Mouse (Mus musculus) small intestine, adult 2 months (tissue): ENCODE data around the gene Mcm10. TPM values are rescaled to one million over a fixed set of nuclear protein-coding genes. Genes with fewer than 3 reads are reported as not detected.

ENCODE experiments used
- H3K27ac ChIP-seq: fragments of 200-500 bp; 2 replicates; pipeline ENCODE4 v1.5.1; 2012; ENCODE audit warnings: low read depth, low read length, control low read depth, inconsistent platforms; ENCODE audit not compliant: insufficient read depth
- H3K27me3 ChIP-seq: fragments of 200-500 bp; 2 replicates; pipeline ENCODE4 v1.6.1; 2012; ENCODE audit warnings: mild to moderate bottlenecking, moderate library complexity, low read length, inconsistent platforms; ENCODE audit not compliant: control insufficient read depth, insufficient read depth
- H3K36me3 ChIP-seq: fragments of 200-500 bp; 2 replicates; pipeline ENCODE4 v1.6.1; 2012; ENCODE audit warnings: mild to moderate bottlenecking, low read length, control low read depth, inconsistent platforms; ENCODE audit not compliant: control insufficient read depth, insufficient read depth
- H3K4me1 ChIP-seq: fragments of 200-500 bp; 2 replicates; pipeline ENCODE4 v1.6.1; 2012; ENCODE audit warnings: low read length, inconsistent platforms, mixed read lengths; ENCODE audit not compliant: control insufficient read depth, insufficient read depth, insufficient read length
- H3K4me3 ChIP-seq: fragments of 200-500 bp; 2 replicates; pipeline ENCODE4 v1.5.1; 2012; ENCODE audit warnings: low read depth, mild to moderate bottlenecking, control low read depth, inconsistent platforms, low read length, moderate library complexity
- CTCF ChIP-seq: fragments of 200-500 bp; IDR thresholded peaks from 2 replicates; pipeline ENCODE4 v1.5.1; 2012; ENCODE audit warnings: low read depth, mild to moderate bottlenecking, control low read depth, inconsistent platforms, low read length, moderate library complexity, mixed read lengths; ENCODE audit not compliant: insufficient replicate concordance, insufficient read length; ENCODE audit errors: extremely low read depth
- POLR2A ChIP-seq: fragments of 200-500 bp; IDR thresholded peaks from 2 replicates; pipeline ENCODE4 v1.6.1; 2012; ENCODE audit warnings: low read depth, mild to moderate bottlenecking, control low read depth, inconsistent platforms, low read length, moderate library complexity
- WGBS: fragments of 180-500 bp; shearing (Covaris S2); methylation state at CpG from one replicate; pipeline ENCODE4 v1.1.7; 2018; 5-methylcytosine and 5-hydroxymethylcytosine counted together
- polyA plus RNA-seq: library from polyadenylated mRNA; depleted of rRNA; stranded (reverse); fragments of >200 nt; gene quantifications from 2 replicates; pipeline ENCODE4 v1.2.3, GENCODE M21; 2012

Mcm10 gene
- polyA plus RNA-seq, 1 experiment, result 9.1 TPM

- no peak overlapping the region for H3K4me3 ChIP-seq
- WGBS, result 64% methylated on average over 3 of the region's 3 CpGs
- peaks cover 15% of the 10 kb centered on the region for H3K4me1 ChIP-seq
- TF ChIP-seq CTCF (no peak), POLR2A (no peak)
- no peak overlapping the region for H3K27ac ChIP-seq
- H3K36me3 ChIP-seq, result peaks cover 25% of the 10 kb centered on the region
- H3K27me3 ChIP-seq, result no peaks in the 10 kb centered on the region
These were observed 13.7 kb downstream of the Mcm10 start for GRCm38 (mm10) chr2:4998905-4999304.

- peak overlapping the region; percentile 23; the same call in 1 of the 2 replicates for H3K27ac ChIP-seq
- H3K27me3 ChIP-seq, result no peaks in the 10 kb centered on the region
- peaks cover 34% of the 10 kb centered on the region for H3K36me3 ChIP-seq
- H3K4me1 ChIP-seq, result peaks cover 7% of the 10 kb centered on the region; the same call in 1 of the 2 replicates
- 38% methylated on average over 6 of the region's 6 CpGs for WGBS
- H3K4me3 ChIP-seq, result no peak overlapping the region
- TF ChIP-seq POLR2A (no peak), CTCF (no peak)
These were observed 16.2 kb downstream of the Mcm10 start for GRCm38 (mm10) chr2:4996421-4996824.

GRCm38 (mm10) chr2:4995646-4996045 is 16.9 kb downstream of the Mcm10 start:
- Histone ChIP-seq H3K4me3 (no peak overlapping the region), H3K27ac (no peak overlapping the region)
- WGBS, result 90% methylated on average over 11 of the region's 11 CpGs

GRCm38 (mm10) chr2:4994436-4994835 is 18.2 kb downstream of the Mcm10 start:
- 96% methylated on average over 4 of the region's 4 CpGs for WGBS
- no peaks in the 10 kb centered on the region for H3K27me3 ChIP-seq
- H3K4me3 ChIP-seq, result no peak overlapping the region
- TF ChIP-seq POLR2A (no peak), CTCF (no peak)
- peaks cover 25% of the 10 kb centered on the region for H3K36me3 ChIP-seq
- H3K4me1 ChIP-seq, result peaks cover 7% of the 10 kb centered on the region; the same call in 1 of the 2 replicates
- H3K27ac ChIP-seq, result no peak overlapping the region

More at GRCm38 (mm10) chr2:4995646-4996045, 16.9 kb downstream of the Mcm10 start:
- peaks cover 7% of the 10 kb centered on the region; the same call in 1 of the 2 replicates for H3K4me1 ChIP-seq
- TF ChIP-seq POLR2A, result no peak
- no peak for TF ChIP-seq CTCF
- peaks cover 33% of the 10 kb centered on the region for H3K36me3 ChIP-seq
- no peaks in the 10 kb centered on the region for H3K27me3 ChIP-seq

GRCm38 (mm10) chr2:4993584-4993983 is 19.0 kb downstream of the Mcm10 start:
- H3K36me3 ChIP-seq, result peaks cover 23% of the 10 kb centered on the region
- H3K27me3 ChIP-seq, result no peaks in the 10 kb centered on the region
- no peak overlapping the region for H3K4me3 ChIP-seq
- peaks cover 7% of the 10 kb centered on the region; the same call in 1 of the 2 replicates for H3K4me1 ChIP-seq
- TF ChIP-seq CTCF (no peak), POLR2A (no peak)
- WGBS, result 95% methylated on average over 11 of the region's 11 CpGs
- no peak overlapping the region for H3K27ac ChIP-seq

- peaks cover 12% of the 10 kb centered on the region for H3K36me3 ChIP-seq
- no peak overlapping the region for H3K27ac ChIP-seq
- TF ChIP-seq CTCF (peak; percentile 64; the same call in 1 of the 2 replicates), POLR2A (no peak)
- H3K27me3 ChIP-seq, result no peaks in the 10 kb centered on the region
- 81% methylated on average over 11 of the region's 11 CpGs for WGBS
- H3K4me1 ChIP-seq, result peaks cover 15% of the 10 kb centered on the region
- H3K4me3 ChIP-seq, result no peak overlapping the region
These were observed 23.7 kb downstream of the Mcm10 start for GRCm38 (mm10) chr2:4988826-4989424.

- no peak for TF ChIP-seq POLR2A
- no peak for TF ChIP-seq CTCF
- Histone ChIP-seq H3K4me1 (peaks cover 15% of the 10 kb centered on the region), H3K27ac (no peak overlapping the region), H3K36me3 (peaks cover 6% of the 10 kb centered on the region), H3K27me3 (no peaks in the 10 kb centered on the region), H3K4me3 (no peak overlapping the region)
- 66% methylated on average over 8 of the region's 8 CpGs for WGBS
These were observed 25.0 kb downstream of the Mcm10 start for GRCm38 (mm10) chr2:4987388-4988180.
